Mouse (Mus musculus) bone marrow macrophage, adult 2 months (primary cell): ENCODE results near the gene Mcemp1. TPM values are rescaled to one million over a fixed set of nuclear protein-coding genes. Genes with fewer than 3 reads are reported as not detected.

Experiments
- H3K27ac ChIP-seq: 2 replicates; pipeline ENCODE4 v1.5.1; 2012; ENCODE audit warnings: low read depth, low read length; ENCODE audit not compliant: insufficient read depth
- H3K4me1 ChIP-seq: 2 replicates; pipeline ENCODE4 v1.6.1; 2012; ENCODE audit warnings: low read length; ENCODE audit not compliant: control insufficient read depth, insufficient read depth
- H3K4me3 ChIP-seq: 2 replicates; pipeline ENCODE4 v1.5.1; 2012; ENCODE audit warnings: mild to moderate bottlenecking, low read length, moderate library complexity; ENCODE audit not compliant: insufficient read depth
- CTCF ChIP-seq: IDR thresholded peaks from 2 replicates; pipeline ENCODE4 v1.5.1; 2012; ENCODE audit warnings: low read depth, mild to moderate bottlenecking, low read length, moderate library complexity
- POLR2A ChIP-seq: IDR thresholded peaks from 2 replicates; pipeline ENCODE4 v1.6.1; 2012; ENCODE audit warnings: mild to moderate bottlenecking, low read depth, low read length, borderline replicate concordance
- polyA plus RNA-seq: library from polyadenylated mRNA; stranded (reverse); fragments of >200 nt; gene quantifications from 2 replicates; pipeline ENCODE4 v1.2.4, GENCODE M21; 2012; ENCODE audit not compliant: missing spikeins, insufficient read depth, insufficient read length

Gene Mcemp1
- polyA plus RNA-seq, 1 experiment = 2.0 TPM

DNA sequence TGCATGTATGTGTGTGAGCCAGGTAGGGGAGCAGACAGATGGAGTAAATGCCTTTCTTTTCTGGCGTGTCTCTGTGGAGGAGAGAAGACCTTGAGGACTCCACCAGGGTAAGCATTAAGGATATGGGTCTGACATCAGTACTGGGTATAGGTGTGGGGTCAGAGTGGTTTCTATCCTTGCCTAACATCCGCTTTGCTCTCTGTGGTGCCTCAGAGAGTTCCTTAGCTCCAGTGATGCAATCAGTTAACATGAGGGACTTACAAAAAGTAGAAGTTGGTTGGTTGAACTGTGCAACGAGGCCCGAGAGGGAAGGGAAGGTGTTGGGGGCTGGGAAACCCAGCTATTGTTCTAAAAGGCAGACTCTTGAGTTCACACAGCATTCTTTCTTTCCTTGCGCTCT is 1.1 kb upstream of the Mcemp1 start:
- TF ChIP-seq CTCF = no peak
- TF ChIP-seq POLR2A = no peak
- peak overlapping the region; percentile 71 for H3K27ac ChIP-seq
- peaks cover 38% of the 10 kb centered on the region for H3K4me1 ChIP-seq
- H3K4me3 ChIP-seq = no peak overlapping the region

DNA sequence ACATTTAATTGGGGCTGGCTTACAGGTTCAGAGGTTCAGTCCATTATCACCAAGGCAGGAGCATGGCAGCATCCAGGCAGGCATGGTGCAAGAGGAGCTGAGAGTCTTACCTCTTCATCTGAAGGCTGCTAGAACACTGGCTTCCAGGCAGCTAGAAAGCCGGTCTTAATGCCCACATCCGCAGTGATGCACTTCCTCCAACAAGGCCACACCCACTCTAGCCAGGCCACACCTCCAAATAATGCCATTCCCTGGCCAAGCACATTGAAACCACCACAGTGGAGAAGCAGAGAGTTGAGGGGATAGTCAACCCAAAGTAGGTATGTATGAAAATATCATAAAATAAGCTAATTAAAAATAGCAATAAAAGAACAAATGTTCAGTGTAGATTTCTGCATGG is 4.8 kb downstream of the Mcemp1 start:
- Histone ChIP-seq H3K4me1 (peaks cover 13% of the 10 kb centered on the region), H3K4me3 (no peak overlapping the region), H3K27ac (no peak overlapping the region)
- no peak for TF ChIP-seq POLR2A

DNA sequence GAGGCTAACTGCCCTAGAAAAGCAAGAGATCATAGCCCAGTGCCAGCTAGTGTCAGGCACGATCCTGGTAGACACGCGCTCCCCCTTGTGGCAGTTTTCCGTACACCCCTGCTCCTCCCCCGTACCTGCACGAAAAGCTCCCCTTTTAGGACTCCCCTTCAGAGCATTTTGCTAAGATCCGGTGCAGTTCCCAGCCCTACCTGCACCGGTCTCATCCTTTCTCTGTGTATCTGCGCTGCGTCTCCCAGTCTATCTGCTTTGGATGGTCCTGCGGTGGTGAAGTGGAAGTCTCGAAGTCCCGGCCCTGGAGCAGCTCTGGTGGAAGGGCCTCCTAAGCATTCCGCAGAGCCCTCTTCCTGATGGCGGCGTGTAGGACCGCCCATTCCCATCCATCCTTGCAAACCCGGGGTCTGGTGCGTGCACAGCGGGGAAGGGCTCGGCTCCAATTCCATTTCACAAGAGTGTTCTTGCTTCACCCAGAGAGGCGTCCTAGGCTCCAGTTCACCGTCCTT is 6.5 kb downstream of the Mcemp1 start, which contains the start of gene Fcor:
Gene Fcor (minus strand): TSS at position 383 of the 512 bp plus-strand sequence.
- Histone ChIP-seq H3K27ac (peak within 1 kb of the TSS; percentile 27), H3K4me1 (peaks cover 10% of the 10 kb centered on the region), H3K4me3 (peak within 1 kb of the TSS; percentile 95)
- TF ChIP-seq CTCF = peak; percentile 99
- no peak for TF ChIP-seq POLR2A

DNA sequence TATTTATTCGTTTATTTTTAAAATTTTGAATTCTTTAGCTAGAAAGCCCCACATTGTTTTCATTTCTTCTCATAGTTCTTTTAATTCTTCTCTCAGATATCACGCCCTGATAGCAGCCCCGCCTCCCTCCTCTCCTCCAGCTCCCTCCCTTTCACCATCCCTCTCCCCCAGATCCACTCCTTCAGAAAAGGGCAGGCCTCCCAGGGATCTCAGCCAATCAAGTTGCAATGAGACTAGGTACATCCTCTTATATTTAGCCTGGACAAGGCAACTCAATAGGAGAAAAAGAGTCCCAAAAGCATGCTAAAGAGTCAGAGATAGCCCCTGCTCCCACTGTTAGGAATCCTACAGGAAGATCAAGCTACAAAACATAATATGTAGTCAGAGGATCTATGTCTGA is 9.1 kb downstream of the Mcemp1 start:
- no peak overlapping the region for H3K4me3 ChIP-seq
- TF ChIP-seq POLR2A (no peak), CTCF (no peak)
- H3K27ac ChIP-seq = no peak overlapping the region
- H3K4me1 ChIP-seq = peaks cover 10% of the 10 kb centered on the region

DNA sequence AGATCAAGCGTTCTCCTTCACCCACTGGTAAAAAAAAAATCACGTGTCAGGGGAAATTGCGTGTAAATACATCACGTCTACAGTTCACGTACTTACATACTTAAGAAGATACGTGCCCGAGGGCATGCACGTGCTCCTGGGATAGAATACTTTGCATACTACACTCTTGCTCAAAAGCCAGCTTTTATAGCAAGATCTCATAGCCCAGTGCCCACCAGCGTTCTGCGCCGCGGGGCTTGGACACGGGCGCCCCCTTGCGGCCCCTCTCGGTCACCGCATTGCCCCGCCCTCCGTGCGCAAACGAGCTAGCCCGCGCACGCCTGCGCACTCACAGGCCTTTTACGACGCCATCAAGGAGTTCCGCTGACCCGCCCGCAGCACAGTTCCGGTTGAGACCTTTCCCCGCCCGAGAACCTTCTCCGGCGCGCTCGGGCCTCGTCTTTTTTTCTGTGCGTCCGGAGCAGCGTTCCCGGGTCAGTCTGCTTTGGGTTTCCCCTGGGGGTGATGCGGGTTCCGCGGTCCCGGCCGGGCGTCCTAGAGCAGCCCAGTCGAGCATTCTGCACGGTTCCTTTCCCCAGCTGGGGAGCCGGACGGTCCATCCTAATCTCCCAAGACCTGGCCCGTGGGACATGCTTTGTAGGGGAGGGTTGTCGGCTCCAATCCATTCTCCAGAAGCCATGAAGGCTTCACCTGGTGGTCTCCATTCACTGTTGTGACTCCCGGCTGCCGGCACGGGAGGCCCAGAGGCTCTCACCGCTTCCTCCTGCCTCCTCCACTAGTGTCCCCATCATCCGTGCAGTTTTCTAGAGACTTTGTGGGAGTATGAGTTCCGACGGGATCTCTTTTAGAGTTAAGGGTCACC is 10.8 kb downstream of the Mcemp1 start, which contains the start of gene Trappc5:
Gene Trappc5 (plus strand): TSS at position 169 of the 862 bp plus-strand sequence.
- H3K4me3 ChIP-seq = peak within 1 kb of the TSS; percentile 93
- TF ChIP-seq CTCF (peak; percentile 78), POLR2A (no peak)
- peaks cover 6% of the 10 kb centered on the region for H3K4me1 ChIP-seq
- H3K27ac ChIP-seq = peak within 1 kb of the TSS; percentile 81

DNA sequence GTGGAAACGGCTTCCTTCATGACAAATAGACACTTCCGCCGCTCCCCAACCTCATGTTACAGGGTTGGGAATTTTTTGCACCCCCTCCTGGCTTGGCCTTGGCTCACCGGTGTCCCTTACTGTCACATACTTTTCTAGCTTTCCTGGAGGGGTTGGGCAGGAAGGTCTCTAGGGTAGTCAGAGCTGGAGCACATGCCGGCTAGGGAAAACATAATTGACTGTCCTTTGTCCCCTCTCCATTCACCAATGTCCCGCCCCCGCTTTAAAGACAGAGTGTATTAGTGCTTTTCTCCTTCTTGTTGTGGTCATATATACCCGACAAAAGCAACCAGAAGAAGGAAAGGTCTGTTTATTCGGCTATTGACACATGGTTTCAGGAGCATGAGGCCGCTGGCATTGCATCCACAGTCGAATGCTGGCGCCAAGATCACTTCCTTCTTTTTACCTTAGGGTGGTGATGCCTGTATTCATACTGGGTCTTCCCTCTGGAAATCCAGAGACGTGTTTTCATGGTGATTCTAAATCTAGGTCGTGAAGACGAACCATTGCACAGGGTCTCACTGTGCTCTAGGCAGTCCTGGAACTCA is 11.5 kb downstream of the Mcemp1 start:
- Histone ChIP-seq H3K4me1 (peaks cover 6% of the 10 kb centered on the region), H3K27ac (peak overlapping the region; percentile 81), H3K4me3 (peak overlapping the region; percentile 93)
- no peak for TF ChIP-seq POLR2A
- TF ChIP-seq CTCF = no peak

DNA sequence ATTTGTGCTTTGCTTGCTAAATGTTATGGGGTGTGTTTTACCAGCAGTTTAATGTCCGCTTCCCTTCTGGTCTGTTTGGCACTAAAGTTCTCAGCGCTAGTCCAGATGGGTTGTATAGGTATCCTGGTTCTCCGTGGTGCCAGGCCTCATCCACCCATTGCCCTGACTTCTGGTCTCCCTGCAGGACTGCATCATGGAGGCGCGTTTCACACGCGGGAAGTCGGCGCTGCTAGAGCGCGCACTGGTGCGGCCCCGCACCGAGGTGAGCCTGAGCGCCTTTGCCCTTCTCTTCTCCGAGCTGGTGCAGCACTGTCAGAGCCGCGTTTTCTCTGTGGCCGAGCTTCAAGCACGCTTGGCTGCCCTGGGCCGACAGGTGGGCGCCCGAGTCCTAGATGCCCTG is 13.3 kb downstream of the Mcemp1 start:
- Histone ChIP-seq H3K4me1 (peaks cover 3% of the 10 kb centered on the region; the same call in 1 of the 2 replicates), H3K27ac (no peak overlapping the region), H3K4me3 (no peak overlapping the region)
- TF ChIP-seq POLR2A = no peak
- TF ChIP-seq CTCF = no peak

DNA sequence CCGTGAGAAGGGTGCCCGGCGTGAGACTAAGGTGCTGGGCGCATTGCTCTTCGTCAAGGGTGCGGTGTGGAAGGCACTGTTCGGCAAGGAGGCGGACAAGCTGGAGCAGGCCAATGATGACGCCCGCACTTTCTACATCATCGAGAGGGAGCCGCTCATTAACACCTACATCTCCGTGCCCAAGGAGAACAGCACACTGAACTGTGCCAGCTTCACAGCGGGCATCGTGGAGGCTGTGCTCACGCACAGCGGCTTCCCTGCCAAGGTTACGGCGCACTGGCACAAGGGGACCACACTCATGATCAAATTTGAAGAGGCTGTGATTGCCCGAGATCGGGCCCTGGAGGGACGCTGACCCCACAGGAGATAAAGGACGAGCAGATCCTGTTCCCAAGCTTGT is 13.7 kb downstream of the Mcemp1 start:
- Histone ChIP-seq H3K27ac (no peak overlapping the region), H3K4me1 (peaks cover 3% of the 10 kb centered on the region; the same call in 1 of the 2 replicates), H3K4me3 (no peak overlapping the region)
- TF ChIP-seq POLR2A = no peak
- TF ChIP-seq CTCF = no peak

DNA sequence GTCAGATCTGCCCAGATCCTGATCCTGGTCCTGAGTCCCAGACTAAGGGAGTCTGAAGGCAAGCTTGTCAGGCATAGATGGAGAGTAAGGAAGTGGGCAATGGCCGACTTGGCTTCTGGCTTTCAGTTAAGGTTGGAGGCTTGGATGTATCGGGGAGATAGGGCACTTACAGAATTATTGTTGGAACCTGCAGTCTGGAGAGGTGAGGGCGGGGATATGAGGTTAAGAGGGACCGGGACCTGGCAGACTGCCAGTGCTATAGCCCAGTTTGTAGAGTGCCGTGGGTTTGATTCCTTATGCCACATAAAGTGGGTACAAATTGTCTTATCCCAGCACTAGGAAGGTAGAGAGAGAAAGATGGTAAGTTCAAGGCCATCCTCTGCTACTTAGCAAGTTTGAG is 14.1 kb downstream of the Mcemp1 start:
- H3K27ac ChIP-seq = no peak overlapping the region
- peaks cover 3% of the 10 kb centered on the region; the same call in 1 of the 2 replicates for H3K4me1 ChIP-seq
- H3K4me3 ChIP-seq = no peak overlapping the region
- TF ChIP-seq CTCF = no peak
- no peak for TF ChIP-seq POLR2A

DNA sequence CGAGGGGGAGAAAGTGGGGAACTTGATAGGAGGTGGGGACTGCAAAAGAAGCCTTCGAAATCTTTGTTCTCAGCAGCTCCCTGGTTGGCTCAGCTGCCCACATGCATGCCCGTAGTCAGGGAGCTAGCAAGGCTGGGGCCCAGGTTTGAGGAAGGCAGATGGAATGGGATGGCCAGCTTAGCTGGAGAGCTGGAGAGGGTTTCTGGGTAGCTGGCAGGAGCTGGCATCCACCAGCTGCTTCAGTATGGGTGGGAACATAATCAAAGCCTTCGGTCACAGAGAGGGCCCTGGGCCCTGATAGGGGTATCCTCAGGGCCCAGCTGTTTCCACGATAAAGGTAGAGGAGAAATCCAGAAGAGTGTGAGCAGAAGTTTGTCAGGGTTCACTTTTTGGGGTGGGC is 16.9 kb downstream of the Mcemp1 start:
- H3K4me3 ChIP-seq = no peak overlapping the region
- H3K4me1 ChIP-seq = no peaks in the 10 kb centered on the region
- TF ChIP-seq CTCF = no peak
- no peak for TF ChIP-seq POLR2A
- no peak overlapping the region for H3K27ac ChIP-seq
